Mouse (Mus musculus) hindbrain, postnatal 0 days (tissue): ENCODE measurements at regions not wholly inside any gene's neighbourhood (a gene's known extent, or its start where the extent isn't known, plus 50 kb on each side); places are given as distances from the start of the nearest gene placed in this dataset.
A peak's percentile ranks its signal among the peaks of the same experiment; 100 is the strongest.

Experiments
- ATAC-seq: fragments of 200-750 bp; cut with Nextera tagmentation; 2 replicates; pipeline ENCODE4 v1.8.0; 2017; ENCODE audit warnings: mild to moderate bottlenecking, moderate TSS enrichment, moderate library complexity
- DNase-seq: peaks from one replicate; pipeline ENCODE4 v3.0.0-alpha.2; 2015; ENCODE audit warnings: low spot score
- H3K27ac ChIP-seq: fragments of 300-500 bp; sonication (generic); 2 replicates; pipeline ENCODE4 v1.5.1; 2014; ENCODE audit warnings: mild to moderate bottlenecking
- H3K27me3 ChIP-seq: fragments of 300-500 bp; sonication (generic); 2 replicates; pipeline ENCODE4 v1.6.1; 2014; ENCODE audit warnings: low read length, mixed read lengths; ENCODE audit not compliant: insufficient read depth
- H3K36me3 ChIP-seq: fragments of 300-500 bp; sonication (generic); 2 replicates; pipeline ENCODE4 v1.6.1; 2014; ENCODE audit warnings: low read length, mixed read lengths; ENCODE audit not compliant: insufficient read depth
- H3K4me1 ChIP-seq: fragments of 300-500 bp; sonication (generic); 2 replicates; pipeline ENCODE4 v1.6.1; 2014; ENCODE audit warnings: antibody characterized with exemption, low read length, mixed read lengths; ENCODE audit not compliant: insufficient read depth
- H3K4me2 ChIP-seq: fragments of 300-500 bp; sonication (generic); 2 replicates; pipeline ENCODE4 v1.6.1; 2014; ENCODE audit warnings: low read depth, mild to moderate bottlenecking, low read length, moderate library complexity, mixed read lengths
- H3K4me3 ChIP-seq: fragments of 300-500 bp; sonication (generic); 2 replicates; pipeline ENCODE4 v1.5.1; 2014; ENCODE audit warnings: low read length
- H3K9ac ChIP-seq: fragments of 300-500 bp; sonication (generic); replicated peaks from 2 replicates; pipeline ENCODE4 v1.6.1; 2014; ENCODE audit warnings: mild to moderate bottlenecking, low read length, moderate library complexity, mixed read lengths
- H3K9me3 ChIP-seq: fragments of 300-500 bp; sonication (generic); 2 replicates; pipeline ENCODE4 v1.6.1; 2016; ENCODE audit warnings: low read length, mixed read lengths
- CTCF ChIP-seq: IDR thresholded peaks from 2 replicates; pipeline ENCODE4 v1.5.1; 2016; ENCODE audit warnings: antibody characterized with exemption, control low read depth, low read depth
- WGBS: fragments of 180-500 bp; shearing (Covaris S2); extraction: QIAGEN DNeasy Blood & Tissue Kit; methylation state at CpG from one replicate; pipeline ENCODE4 v1.1.7; 2014; 5-methylcytosine and 5-hydroxymethylcytosine counted together

- ATAC-seq (no peak), DNase-seq (no peak)
- Histone ChIP-seq H3K36me3 (no peaks in the 10 kb centered on the region), H3K27ac (no peak overlapping the region), H3K4me1 (no peaks in the 10 kb centered on the region), H3K9ac (no peak overlapping the region), H3K4me3 (no peak overlapping the region), H3K9me3 (0 out of 2 replicates have a peak, but pooled peaks cover 6% of the 10 kb centered on the region), H3K4me2 (no peak overlapping the region), H3K27me3 (no peaks in the 10 kb centered on the region)
- WGBS = 93% methylated on average over 5 of the region's 5 CpGs
- no peak for TF ChIP-seq CTCF
These were observed 508.0 kb upstream of the Klhl4 start for GRCm38 (mm10) chrX:113966128-113966527.

DNA sequence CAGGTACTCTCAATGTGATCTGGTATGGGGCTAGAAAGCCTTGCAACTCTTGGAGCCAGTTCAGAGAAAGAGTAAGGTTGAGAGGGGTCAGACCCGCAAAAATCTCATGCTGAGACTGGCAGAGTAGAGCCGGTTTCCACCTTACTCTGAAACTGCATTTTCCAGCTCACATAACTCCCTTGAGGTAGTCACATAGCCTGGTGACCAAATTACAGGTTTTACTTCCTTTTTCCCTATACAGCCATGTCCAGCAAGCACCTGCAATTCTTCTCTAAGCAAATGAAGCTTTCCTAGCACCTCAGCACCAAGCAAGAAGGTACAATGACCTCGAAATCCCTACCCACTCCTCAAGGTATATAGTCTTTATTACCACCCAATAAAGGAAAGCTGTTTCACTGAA, 481.0 kb upstream of the Klhl4 start:
- WGBS = 83% methylated on average over 3 of the region's 3 CpGs
- no peaks in the 10 kb centered on the region for H3K9me3 ChIP-seq
- no peak for TF ChIP-seq CTCF
- H3K4me3 ChIP-seq = no peak overlapping the region
- no peaks in the 10 kb centered on the region for H3K36me3 ChIP-seq
- no peak overlapping the region for H3K4me2 ChIP-seq
- H3K4me1 ChIP-seq = no peaks in the 10 kb centered on the region
- DNase-seq = no peak
- no peak for ATAC-seq
- no peak overlapping the region for H3K27ac ChIP-seq
- no peaks in the 10 kb centered on the region for H3K27me3 ChIP-seq
- H3K9ac ChIP-seq = no peak overlapping the region

- Histone ChIP-seq H3K4me3 (no peak overlapping the region), H3K9me3 (no peaks in the 10 kb centered on the region), H3K36me3 (no peaks in the 10 kb centered on the region), H3K4me1 (no peaks in the 10 kb centered on the region), H3K27ac (no peak overlapping the region), H3K27me3 (no peaks in the 10 kb centered on the region), H3K9ac (no peak overlapping the region), H3K4me2 (no peak overlapping the region)
- WGBS = 38% methylated on average over 1 of the region's 1 CpGs
- peak; percentile 50 for DNase-seq
- peak; percentile 49 for TF ChIP-seq CTCF
- ATAC-seq = no peak
These were observed 432.9 kb upstream of the Klhl4 start for GRCm38 (mm10) chrX:114041281-114041680.
